Mouse (Mus musculus): ENCODE results near the gene Ptprm. TPM values are rescaled to one million over a fixed set of nuclear protein-coding genes. Genes with fewer than 3 reads are reported as not detected.

Gene Ptprm
- polyA plus RNA-seq, 1 experiment: 4.4 TPM

DNA sequence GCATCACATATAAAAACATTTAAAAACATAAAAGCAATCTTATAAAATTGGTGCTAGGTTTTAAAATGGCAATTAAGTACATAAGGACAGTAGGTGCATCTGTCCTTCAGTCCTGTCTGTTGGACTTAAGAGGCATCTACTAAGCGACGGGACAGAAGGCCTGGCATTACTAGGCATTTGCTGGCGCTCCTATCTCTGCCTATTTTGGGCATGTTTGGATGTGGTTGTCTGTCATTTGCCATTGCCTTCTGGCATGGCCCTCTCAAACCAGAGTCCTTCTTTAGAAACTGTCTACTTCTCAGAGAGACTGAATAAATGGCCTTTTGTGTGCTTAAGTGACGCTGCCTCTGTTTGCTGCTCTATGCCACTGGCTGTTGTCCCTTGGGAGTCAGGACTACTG, 570.7 kb downstream of the Ptprm start:
- no peak for TF ChIP-seq POLR2A (IDR thresholded peaks at IDR 0.05; ENCODE audit: control insufficient read depth, extremely low read depth, insufficient read depth, low read length, poor library complexity)
- TF ChIP-seq CTCF (IDR thresholded peaks at IDR 0.05; ENCODE audit: borderline replicate concordance, control insufficient read depth, extremely low read depth, insufficient read depth, low read length, poor library complexity): no peak
- DNase-seq: no peak
- Histone ChIP-seq H3K27ac (ENCODE audit: control insufficient read depth, insufficient read depth, low read length) (no peak overlapping the region), H3K4me1 (replicated peaks; ENCODE audit: control insufficient read depth, insufficient read depth, low read length) (no peaks in the 10 kb centered on the region), H3K4me3 (ENCODE audit: control insufficient read depth, insufficient read depth, low read length) (no peak overlapping the region), H3K36me3 (ENCODE audit: control insufficient read depth, insufficient read depth, low read length) (no peaks in the 10 kb centered on the region), H3K27me3 (ENCODE audit: control insufficient read depth, insufficient read depth, low read length) (no peaks in the 10 kb centered on the region)
- 96% methylated on average over 4 of the region's 4 CpGs for WGBS

DNA sequence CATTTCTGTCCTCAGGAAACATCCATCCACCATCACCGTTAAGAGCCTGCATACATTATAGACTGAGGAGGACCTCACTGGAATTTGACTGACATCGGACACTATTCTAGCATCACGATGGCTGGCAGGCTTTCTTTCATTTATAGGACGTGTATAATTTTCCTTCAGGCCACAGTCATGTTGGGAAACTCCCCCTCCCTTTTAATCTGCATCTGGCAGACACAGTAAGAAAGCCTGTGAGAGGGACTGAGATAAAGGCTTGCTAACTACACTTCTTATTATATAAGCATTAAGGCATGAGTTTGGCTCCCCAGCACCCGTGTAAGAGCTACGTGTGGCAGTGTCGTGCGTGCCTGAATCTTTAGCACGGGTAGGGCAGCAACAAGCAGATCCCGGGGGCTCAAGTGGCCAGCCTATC, 571.2 kb downstream of the Ptprm start:
- TF ChIP-seq CTCF (IDR thresholded peaks at IDR 0.05; ENCODE audit: borderline replicate concordance, control insufficient read depth, extremely low read depth, insufficient read depth, low read length, poor library complexity) (no peak), POLR2A (IDR thresholded peaks at IDR 0.05; ENCODE audit: control insufficient read depth, extremely low read depth, insufficient read depth, low read length, poor library complexity) (no peak)
- H3K4me3 ChIP-seq (ENCODE audit: control insufficient read depth, insufficient read depth, low read length): no peak overlapping the region
- 94% methylated on average over 10 of the region's 10 CpGs for WGBS
- no peak for DNase-seq
- no peaks in the 10 kb centered on the region for H3K36me3 ChIP-seq (ENCODE audit: control insufficient read depth, insufficient read depth, low read length)
- no peaks in the 10 kb centered on the region for H3K4me1 ChIP-seq (replicated peaks; ENCODE audit: control insufficient read depth, insufficient read depth, low read length)
- H3K27ac ChIP-seq (ENCODE audit: control insufficient read depth, insufficient read depth, low read length): no peak overlapping the region
- H3K27me3 ChIP-seq (ENCODE audit: control insufficient read depth, insufficient read depth, low read length): no peaks in the 10 kb centered on the region

DNA sequence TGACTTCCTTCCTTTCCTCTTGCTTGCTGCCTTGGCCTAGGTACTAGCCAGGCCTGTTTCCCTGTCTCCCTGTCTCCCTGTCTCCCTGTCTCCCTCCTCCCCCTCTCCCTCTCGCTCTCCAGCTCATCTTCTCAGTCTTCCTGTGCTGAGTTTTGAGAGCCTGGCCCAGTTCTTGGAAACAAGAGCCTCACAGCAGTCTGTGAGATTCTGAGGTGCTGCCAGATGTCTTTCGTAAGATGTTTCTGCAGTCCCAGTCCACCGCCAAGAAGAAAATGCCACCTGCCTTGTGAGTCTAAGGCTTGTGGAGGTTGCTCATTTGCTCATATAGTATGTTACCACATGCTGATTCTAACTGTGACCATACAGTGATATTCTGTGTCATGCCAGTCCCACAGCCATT, 572.3 kb downstream of the Ptprm start:
- Histone ChIP-seq H3K27me3 (ENCODE audit: control insufficient read depth, insufficient read depth, low read length) (no peaks in the 10 kb centered on the region), H3K4me3 (ENCODE audit: control insufficient read depth, insufficient read depth, low read length) (no peak overlapping the region), H3K4me1 (replicated peaks; ENCODE audit: control insufficient read depth, insufficient read depth, low read length) (no peaks in the 10 kb centered on the region), H3K27ac (ENCODE audit: control insufficient read depth, insufficient read depth, low read length) (no peak overlapping the region), H3K36me3 (ENCODE audit: control insufficient read depth, insufficient read depth, low read length) (no peaks in the 10 kb centered on the region)
- 95% methylated on average over 3 of the region's 3 CpGs for WGBS
- TF ChIP-seq POLR2A (IDR thresholded peaks at IDR 0.05; ENCODE audit: control insufficient read depth, extremely low read depth, insufficient read depth, low read length, poor library complexity) (no peak), CTCF (IDR thresholded peaks at IDR 0.05; ENCODE audit: borderline replicate concordance, control insufficient read depth, extremely low read depth, insufficient read depth, low read length, poor library complexity) (no peak)
- DNase-seq: no peak

DNA sequence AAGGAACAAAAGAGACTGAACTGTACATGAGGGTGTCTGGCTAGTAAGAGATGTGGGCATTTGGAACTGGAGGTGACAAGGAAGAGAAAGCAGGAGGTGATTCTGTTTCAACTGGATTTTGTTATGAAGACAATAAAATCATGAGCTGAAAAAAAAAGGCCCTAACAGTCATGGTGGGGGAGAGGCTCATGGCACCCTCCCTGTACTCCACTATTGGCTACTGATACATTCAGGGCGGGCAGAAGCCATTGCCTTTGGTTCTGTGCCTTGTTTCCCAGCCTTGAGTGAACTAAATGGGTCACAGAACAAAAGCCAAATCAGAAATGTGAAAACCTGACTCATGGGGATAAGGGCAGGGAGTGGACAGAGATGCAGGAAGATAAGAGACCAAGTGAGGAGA, 575.2 kb downstream of the Ptprm start:
- 100% methylated on average over 1 of the region's 1 CpGs for WGBS

DNA sequence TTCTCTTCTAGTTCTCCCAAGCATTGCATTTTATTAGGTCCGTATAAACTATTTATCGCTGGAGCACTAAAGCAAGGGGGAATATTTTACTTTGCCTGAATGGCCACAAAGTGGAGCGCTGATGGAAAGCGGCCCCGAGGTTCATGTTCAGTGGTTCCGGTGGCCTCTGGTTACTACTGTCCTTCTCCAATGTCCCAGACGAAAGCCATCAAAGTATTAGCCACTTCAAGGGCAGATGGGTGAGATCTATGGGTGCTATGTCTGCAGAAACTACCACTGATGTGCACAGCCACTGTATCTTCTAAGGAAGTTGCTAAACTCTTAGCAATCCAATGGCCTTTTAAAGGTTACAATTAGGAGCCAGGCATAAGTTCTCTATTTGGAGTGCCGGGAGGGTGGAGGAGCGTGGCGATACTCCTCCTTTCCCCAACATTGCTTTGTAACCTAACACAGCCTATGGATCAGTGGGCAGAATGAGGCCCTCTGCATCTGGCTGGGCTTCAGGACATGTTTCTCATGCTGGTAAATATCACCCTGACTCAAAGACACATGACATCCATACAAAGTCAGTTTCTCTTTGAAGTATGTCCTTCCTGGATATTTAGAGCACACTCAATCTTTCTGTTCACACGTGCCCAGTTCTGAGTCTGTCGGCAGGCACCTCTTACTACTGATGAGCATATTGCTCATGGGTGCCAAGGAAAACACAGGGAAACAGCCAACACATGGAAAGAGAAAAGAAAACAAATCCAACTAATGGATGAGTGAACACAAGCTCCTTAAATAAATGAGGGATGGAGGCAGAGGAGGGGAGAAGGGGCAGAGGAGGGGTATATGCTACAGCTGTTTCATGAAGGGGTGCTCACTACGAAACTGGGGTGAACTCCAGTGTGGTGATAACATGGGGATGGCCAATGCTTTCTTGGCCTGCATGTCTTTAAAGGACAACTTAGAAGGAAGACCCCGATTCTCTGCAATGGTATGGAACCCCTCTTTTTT, 584.6 kb downstream of the Ptprm start:
- H3K36me3 ChIP-seq (ENCODE audit: control insufficient read depth, insufficient read depth, low read length): no peaks in the 10 kb centered on the region
- H3K4me3 ChIP-seq (ENCODE audit: control insufficient read depth, insufficient read depth, low read length): no peak overlapping the region
- DNase-seq: no peak
- WGBS: 92% methylated on average over 14 of the region's 14 CpGs
- TF ChIP-seq CTCF (IDR thresholded peaks at IDR 0.05; ENCODE audit: borderline replicate concordance, control insufficient read depth, extremely low read depth, insufficient read depth, low read length, poor library complexity) (no peak), POLR2A (IDR thresholded peaks at IDR 0.05; ENCODE audit: control insufficient read depth, extremely low read depth, insufficient read depth, low read length, poor library complexity) (no peak)
- H3K4me1 ChIP-seq (replicated peaks; ENCODE audit: control insufficient read depth, insufficient read depth, low read length): no peaks in the 10 kb centered on the region
- no peaks in the 10 kb centered on the region for H3K27me3 ChIP-seq (ENCODE audit: control insufficient read depth, insufficient read depth, low read length)
- H3K27ac ChIP-seq (ENCODE audit: control insufficient read depth, insufficient read depth, low read length): no peak overlapping the region

More for the DNA sequence above, 575.2 kb downstream of the Ptprm start:
- DNase-seq: no peak
- no peaks in the 10 kb centered on the region for H3K27me3 ChIP-seq (ENCODE audit: control insufficient read depth, insufficient read depth, low read length)
- no peak for TF ChIP-seq CTCF (IDR thresholded peaks at IDR 0.05; ENCODE audit: borderline replicate concordance, control insufficient read depth, extremely low read depth, insufficient read depth, low read length, poor library complexity)
- no peak for TF ChIP-seq POLR2A (IDR thresholded peaks at IDR 0.05; ENCODE audit: control insufficient read depth, extremely low read depth, insufficient read depth, low read length, poor library complexity)
- no peak overlapping the region for H3K27ac ChIP-seq (ENCODE audit: control insufficient read depth, insufficient read depth, low read length)
- no peaks in the 10 kb centered on the region for H3K4me1 ChIP-seq (replicated peaks; ENCODE audit: control insufficient read depth, insufficient read depth, low read length)
- no peaks in the 10 kb centered on the region for H3K36me3 ChIP-seq (ENCODE audit: control insufficient read depth, insufficient read depth, low read length)
- no peak overlapping the region for H3K4me3 ChIP-seq (ENCODE audit: control insufficient read depth, insufficient read depth, low read length)

DNA sequence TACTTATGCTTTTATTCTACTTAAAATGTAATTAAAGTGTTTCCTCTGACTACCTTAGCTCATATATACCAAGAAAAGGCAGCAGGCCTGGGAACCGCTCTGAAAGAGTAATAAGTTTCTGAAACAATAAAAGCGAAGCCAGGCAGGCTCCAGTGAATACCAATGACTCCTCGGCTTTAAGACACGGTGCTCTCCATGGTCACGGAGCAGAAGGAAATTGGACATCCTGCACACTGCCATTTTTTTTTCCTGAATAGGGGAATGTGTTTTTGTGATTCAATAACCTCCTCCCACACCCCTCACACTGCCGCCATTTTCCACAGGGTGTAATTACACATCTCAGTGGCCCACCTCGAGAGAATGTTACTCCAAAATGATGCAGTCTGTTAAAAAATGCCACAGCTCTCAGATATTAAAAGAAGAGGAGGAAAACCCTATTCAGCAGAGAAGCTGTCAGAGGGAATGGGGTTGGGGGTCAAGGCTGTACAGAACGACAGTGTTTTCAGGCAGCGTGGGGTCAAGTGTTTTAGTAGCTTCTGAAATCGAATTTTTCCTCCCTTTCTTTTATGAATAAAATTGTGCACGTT, 585.5 kb downstream of the Ptprm start:
- no peak for DNase-seq
- Histone ChIP-seq H3K27ac (ENCODE audit: control insufficient read depth, insufficient read depth, low read length) (no peak overlapping the region), H3K4me1 (replicated peaks; ENCODE audit: control insufficient read depth, insufficient read depth, low read length) (no peaks in the 10 kb centered on the region), H3K4me3 (ENCODE audit: control insufficient read depth, insufficient read depth, low read length) (no peak overlapping the region), H3K36me3 (ENCODE audit: control insufficient read depth, insufficient read depth, low read length) (no peaks in the 10 kb centered on the region), H3K27me3 (ENCODE audit: control insufficient read depth, insufficient read depth, low read length) (no peaks in the 10 kb centered on the region)
- TF ChIP-seq POLR2A (IDR thresholded peaks at IDR 0.05; ENCODE audit: control insufficient read depth, extremely low read depth, insufficient read depth, low read length, poor library complexity): no peak
- TF ChIP-seq CTCF (IDR thresholded peaks at IDR 0.05; ENCODE audit: borderline replicate concordance, control insufficient read depth, extremely low read depth, insufficient read depth, low read length, poor library complexity): no peak
- WGBS: 88% methylated on average over 11 of the region's 11 CpGs

Measured in thymus, adult 2 months (tissue).